Mouse (Mus musculus) left cerebral cortex, postnatal 10 days (tissue): ENCODE results near the gene Slc44a3. TPM values are rescaled to one million over a fixed set of nuclear protein-coding genes. Genes with fewer than 3 reads are reported as not detected.
A peak's percentile ranks its signal among the peaks of the same experiment; 100 is the strongest.

Experiments used
- DNase-seq, 2 experiments: peaks; one replicate each; pipeline ENCODE4 v3.0.0; 2021 to 2022; ENCODE audit warnings: low spot score in 2 of 2, mixed read lengths in 1 of 2; ENCODE audit errors: extremely low spot score in 1 of 2
- intact Hi-C: fragments of 180-260 bp; cut with DNase I; formaldehyde crosslinking; loops from one replicate; pipeline ENCODE4 v1.15.1; 2025
- total RNA-seq, 2 experiments: library from RNA; stranded (reverse); gene quantifications; 2 replicates each; pipeline ENCODE4 v1.2.3; 2021

Slc44a3 gene
- total RNA-seq, 2 experiments from 2014 or later = 0.17 TPM; not detected in 1

DNA sequence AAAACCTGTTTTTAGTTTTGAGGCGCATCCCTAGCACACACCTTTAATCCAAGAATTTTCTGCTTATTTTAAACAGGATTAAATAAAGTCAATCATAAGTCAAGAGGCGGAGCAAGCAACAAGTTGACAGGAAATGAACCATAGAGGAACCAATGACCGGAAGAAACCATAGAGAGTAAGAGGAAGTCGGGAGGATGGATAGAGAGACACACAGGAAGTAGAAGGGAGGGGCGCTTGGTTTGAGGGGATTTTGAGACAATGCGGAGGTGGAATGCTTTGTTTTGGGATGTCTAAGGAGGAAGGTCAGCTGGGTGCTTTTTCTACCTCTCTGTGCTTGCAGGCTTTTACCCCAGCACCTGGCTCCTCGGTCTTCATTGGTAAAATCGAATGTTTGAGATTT, 15.2 kb downstream of the Slc44a3 start:
- intact Hi-C loops = loop anchor here (5.0 kb wide), 1 partner anchor 210 kb away; no protein-coding TSS in a partner anchor

DNA sequence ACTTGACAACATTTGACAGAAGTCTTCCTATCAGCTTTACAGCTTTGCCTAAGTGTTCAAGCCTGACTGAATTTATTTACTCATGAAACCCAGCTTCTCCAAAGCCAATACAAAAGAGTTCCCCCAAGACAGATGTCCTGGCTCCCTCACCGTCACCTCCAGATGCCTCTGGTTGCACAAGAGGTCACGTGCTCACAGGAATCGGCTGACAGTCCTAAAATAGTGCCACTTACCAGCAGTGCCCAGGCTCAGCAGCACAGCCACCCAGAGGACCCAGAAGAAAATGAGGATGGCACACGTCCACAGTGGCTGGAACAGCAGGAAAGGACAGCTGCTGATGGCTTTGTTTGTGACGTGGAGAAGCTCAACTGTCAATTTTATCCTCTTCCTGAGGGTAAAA, 23.1 kb downstream of the Slc44a3 start:
- DNase-seq = no peak
- intact Hi-C loops = no loop called here

More for the DNA sequence above, 15.2 kb downstream of the Slc44a3 start:
- DNase-seq = no peak

DNA sequence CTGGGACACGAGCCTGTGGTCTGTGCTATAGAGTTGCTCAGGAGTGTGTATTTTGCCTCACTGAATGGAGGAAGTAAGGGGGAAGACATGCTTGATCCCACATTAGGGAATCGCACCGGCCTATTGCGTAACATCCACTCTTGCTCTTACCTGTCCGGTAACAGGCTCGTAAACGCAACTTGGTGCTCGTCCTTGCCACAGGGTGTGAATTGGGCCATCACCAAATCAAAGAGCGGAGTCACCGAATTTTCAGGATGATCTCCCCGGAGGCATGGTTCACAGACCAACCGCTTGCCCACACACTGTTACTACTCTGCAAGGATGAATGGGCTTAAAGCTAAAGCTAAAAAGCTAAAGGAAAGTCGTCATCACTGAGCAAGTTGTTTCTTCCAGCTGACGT, 24.5 kb downstream of the Slc44a3 start:
- intact Hi-C loops = no loop called here

DNA sequence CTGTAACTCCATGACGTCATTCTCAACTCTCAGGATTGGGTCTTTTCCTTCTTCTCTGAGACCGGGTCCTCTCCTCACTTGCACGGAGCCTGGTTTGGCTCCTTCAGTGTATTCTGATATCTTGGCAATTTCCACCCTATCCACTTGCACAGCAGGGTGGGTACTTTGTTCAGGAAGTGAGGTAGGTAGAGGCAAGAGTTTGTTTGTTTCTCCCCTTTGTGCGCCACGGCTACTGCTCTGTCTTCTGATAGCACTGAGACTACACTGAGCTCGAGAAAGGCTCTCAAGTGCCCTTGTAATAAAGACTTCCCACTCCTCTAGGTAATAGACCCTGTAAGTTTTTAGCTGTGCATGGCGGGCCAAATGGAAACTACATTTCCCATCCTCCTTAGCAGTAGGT, 25.4 kb downstream of the Slc44a3 start:
- intact Hi-C loops = no loop called here
- no peak for DNase-seq

More for the DNA sequence above, 24.5 kb downstream of the Slc44a3 start:
- no peak for DNase-seq

DNA sequence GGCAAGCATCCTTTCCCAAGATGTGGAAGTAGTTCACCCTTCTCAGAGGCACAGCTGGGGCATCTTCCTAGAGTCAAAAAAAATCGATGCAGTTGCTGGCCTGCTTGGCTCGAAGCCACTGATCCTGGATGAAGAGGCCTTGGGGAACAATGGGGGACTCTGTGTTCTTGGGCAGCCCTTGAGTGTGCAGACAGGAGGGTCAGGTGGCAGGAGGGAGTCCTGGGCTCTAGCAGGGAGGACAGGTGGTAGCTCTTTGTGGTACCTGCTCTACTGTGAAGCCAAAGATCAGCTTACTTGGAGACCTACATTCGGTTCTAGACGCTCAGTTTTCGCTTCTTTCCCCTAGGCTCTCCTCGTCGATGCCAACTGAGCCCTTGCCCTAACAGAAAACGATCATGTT, 26.0 kb downstream of the Slc44a3 start:
- DNase-seq = no peak
- intact Hi-C loops = no loop called here

DNA sequence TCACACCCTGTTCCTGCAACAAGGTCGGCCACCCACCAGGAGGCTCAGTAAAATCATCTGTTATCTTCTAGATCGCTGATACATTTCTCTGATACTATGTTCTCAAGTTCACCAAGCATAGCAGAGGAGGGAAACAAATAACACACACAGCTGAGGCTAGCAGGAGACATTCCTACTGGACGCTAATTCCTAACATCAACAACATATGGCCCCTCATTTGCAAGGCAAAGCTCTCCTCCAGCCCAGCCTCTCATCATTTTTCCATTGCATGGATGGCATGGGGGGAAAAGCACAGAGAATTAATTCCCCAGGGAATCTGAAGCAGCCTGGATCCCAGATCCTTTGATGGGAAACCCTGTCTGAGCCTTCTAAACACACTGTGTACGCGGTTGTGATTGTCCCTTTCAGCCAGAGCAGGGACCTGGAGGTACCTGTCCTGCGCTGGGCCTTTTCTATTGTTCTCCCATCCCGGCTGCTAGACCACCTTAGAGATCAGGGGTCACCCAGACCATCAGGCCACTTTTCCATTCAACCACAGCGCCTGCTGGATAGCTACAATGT, 27.2 kb downstream of the Slc44a3 start:
- no peak for DNase-seq
- intact Hi-C loops = loop anchor here (5.0 kb wide), 1 partner anchor 198 kb away; no protein-coding TSS in a partner anchor

DNA sequence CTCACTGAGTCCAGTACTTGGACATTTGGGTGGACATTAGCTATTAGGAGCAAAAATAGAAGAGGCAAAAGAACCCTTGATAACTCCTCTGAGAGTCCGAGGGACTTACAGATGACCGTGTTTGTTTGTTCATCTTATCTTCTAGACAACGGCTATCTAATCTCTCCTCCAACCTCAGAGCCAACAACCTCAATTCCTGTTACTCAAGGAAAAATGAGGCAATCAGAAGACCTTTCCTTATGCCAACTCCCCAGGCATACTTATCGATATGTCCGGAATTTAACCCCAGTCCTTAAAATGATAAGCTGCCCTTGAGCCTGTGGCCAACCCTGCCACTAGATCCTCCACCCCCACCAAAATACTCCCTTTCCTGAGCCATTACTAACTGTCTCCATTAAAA, 31.5 kb downstream of the Slc44a3 start:
- DNase-seq = no peak
- intact Hi-C loops = loop anchor here (5.0 kb wide), 1 partner anchor 193 kb away; no protein-coding TSS in a partner anchor

DNA sequence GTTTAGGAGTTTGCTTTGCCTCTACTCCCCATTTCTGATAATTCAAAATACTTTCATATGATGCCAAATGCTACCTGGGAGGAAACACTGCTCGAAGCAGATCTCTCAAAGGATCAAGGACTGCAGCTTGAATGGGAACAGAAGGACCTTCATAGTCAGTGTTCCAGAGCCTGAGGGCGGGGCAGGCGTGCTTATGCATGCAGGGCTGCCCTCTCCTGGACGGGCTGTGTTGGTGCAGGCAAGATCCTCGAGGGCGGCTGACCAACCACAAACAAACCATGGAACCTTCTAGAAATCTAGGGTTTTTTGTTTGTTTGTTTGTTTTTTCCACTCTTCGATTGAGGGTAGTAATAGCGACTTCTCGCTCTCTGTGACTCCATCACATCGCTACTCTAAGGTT, 32.0 kb downstream of the Slc44a3 start:
- intact Hi-C loops = loop anchor here (5.0 kb wide), 1 partner anchor 193 kb away; no protein-coding TSS in a partner anchor

DNA sequence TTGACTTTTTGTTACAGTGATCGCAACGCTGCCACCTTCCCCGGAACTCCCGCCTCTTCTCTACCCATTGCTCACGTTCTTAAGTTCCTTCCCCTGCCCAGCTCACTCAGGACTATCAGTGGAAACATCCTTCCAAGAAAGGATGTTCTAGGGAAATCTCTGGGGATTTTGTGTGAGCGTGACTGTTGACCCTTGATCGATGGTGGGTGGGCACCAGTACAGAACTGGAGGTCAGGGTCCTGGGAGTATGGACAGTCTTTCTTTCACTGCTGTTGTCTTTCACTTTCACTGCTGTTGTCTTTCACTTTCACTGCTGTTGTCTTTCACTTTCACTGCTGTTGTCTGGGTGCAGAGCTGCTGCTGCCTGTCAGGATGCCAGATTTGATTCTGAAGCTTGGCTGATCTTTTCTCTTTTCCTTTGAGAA, 38.2 kb downstream of the Slc44a3 start:
- intact Hi-C loops = no loop called here
- DNase-seq = no peak

More for the DNA sequence above, 32.0 kb downstream of the Slc44a3 start:
- DNase-seq = peak in 1 of 2 experiments; percentile 80

DNA sequence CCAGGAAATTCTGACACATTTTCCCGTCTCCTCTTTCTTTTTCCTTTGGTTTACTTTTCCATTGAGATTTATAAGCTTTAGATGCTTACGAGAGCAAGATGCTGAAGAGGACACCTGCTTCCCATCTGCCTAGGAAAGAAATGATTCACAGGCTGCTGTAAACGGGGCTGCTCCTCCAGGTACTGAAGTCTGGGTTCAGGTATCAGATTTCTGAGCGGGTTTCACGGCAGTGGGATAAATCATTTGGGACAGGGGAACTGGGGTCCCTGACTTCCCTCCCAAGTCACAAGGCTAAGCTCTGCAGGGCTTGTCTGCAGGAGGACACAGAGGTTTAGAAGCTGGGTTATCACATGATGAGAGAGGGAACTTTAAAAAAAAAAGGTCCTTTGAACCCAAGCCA, 40.2 kb downstream of the Slc44a3 start:
- DNase-seq = no peak
- intact Hi-C loops = no loop called here

DNA sequence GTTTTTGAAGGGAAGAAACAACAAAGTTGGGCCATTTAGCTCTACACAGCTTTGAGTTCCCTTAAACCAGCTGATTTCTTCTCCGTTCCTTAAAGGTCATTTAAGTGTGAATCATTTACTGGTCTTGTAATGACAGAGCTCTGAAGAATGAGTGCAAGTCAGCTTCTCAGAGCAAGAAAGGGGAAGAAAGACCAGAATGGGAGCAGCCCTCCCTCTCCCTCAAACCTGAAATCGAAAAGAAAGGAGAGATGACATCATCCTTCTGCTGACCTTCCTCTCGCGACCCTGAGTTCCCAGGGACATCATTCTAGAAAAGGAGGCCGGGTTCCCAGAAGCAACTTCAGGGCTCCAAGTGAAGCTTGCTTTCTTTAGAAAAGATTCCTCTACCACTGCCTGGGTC, 41.3 kb downstream of the Slc44a3 start:
- DNase-seq = no peak
- intact Hi-C loops = no loop called here

DNA sequence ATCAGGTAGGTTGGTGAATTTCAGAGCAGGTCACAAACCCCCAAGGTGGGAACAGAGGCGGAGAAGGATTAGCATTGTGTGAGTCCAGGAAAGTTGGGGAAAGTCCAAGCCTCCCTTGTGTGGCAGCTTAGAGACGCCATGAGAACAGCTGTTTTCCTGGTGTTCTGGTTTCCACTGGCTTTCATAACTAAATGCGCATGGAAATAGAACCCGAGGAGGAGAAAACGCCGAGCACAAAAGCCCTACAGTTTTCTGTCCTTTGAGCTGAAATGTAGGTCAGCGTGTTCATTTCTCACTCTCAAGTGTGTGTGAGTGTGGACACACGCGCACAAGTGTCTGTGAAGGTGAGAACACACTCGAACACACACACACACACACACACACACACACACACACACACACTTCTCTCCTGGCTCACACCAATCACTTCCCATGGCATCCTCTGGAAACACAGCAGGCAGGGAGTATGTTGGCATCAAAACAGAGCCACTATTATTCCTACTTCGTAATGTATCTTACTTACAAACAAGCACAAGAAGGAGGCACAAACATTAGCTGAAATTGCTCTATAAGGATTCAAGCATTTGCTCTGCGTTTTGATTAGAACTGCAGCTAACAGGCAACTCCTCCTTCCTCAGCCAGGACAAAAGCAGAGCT, 42.6 kb downstream of the Slc44a3 start:
- intact Hi-C loops = no loop called here
- DNase-seq = peak; percentile 32 to 55

DNA sequence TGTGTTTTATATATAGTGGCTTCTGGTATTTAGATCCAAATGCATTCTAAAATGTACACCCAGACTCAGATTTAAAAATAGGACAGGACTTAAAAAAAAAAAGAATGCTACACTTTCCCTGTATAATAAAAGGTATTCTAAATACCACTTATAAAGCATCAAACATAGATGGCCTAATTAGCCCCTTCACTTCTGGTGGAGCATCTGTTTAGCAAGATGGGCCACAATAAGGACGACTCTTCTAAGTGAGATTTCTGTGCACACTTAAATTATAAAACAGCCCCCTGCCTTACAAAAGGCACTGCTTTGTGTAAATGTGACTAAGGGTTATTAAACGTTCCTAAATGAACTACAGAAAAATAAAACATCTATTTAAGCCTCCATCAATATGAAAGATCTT, 47.0 kb downstream of the Slc44a3 start:
- DNase-seq = no peak
- intact Hi-C loops = no loop called here

DNA sequence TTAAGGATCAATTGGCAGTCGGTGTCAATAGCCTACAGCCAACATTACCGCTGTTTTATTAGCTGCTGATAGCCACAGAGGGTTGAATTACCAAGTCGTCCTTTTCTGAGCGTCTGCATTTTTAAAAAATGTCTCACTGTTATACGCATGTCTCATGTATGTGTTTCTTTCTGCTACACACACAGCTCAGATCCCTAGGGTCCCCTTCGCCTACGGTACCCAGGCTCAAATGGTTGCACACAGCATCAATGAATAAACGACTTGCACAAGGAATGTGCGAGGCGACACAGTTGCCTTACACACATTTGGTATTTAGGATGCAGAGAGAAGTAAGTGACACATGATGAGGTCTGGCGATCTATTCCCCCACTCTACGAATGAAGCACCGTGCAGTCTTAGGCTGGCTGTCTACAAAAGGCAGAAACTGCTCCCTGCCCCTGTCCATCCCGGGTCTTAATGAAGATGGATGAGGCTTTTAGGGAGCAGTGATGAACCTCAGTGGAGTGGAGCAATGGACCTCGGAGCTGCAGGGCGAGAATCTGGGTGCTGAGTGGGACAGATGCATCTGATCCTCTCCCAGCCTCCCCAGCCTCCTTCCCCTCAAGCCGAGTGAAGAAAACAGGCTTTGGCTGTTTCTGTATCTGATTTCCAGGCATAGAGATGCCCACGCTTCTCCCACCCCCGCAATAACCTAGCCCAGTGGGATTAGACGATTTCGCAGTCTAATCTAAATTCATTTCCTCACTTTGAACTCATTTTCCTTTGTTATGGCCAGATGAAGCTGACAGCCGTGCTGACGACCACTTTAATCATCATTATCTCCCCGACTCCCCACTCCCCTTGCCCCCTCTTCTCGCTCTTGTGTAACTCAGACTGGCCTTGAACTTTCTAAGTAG, 48.7 kb downstream of the Slc44a3 start:
- intact Hi-C loops = no loop called here
- DNase-seq = no peak

DNA sequence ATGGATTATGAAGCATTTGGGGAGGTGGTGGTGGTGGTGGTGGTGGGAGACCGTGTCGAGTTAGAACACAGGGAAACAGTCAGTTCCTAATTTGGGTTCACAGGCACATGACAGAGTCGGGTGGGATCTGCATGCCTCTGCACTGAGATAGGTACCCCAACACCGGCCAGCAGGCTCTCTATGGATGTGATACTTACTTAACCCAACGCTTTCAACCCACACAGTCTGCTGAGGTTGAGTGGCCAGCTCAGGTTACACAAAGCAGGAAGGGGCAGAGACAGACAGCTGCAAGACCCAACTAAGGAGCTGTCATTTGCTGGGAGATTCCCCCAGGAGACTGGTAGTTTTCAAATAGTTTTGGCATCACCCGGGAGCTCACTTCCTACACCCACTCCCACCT, 50.6 kb downstream of the Slc44a3 start:
- no peak for DNase-seq
- intact Hi-C loops = no loop called here

DNA sequence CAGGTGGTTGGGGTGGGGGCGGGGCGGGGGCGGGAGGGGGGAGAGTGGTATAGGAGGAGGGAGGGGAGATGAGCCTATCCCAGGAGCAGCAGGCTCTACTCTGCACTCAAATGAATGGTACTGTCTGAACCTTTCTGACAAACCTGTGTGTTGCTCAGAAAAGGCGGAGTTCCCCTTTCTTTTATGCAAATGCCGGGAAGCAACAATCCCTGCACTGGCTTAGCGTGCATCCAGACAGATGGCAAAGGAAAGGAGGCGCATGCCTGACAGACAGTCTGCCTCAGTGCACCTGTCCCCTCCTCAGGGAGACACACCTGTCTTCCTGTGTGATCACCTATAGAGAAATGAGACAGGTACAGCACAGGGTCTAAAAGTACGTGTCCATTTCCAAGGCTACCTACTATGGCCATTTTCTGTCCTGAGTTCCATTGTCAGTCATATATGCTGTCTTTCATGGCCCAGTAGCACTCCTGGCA, 51.2 kb downstream of the Slc44a3 start:
- DNase-seq = no peak
- intact Hi-C loops = no loop called here

DNA sequence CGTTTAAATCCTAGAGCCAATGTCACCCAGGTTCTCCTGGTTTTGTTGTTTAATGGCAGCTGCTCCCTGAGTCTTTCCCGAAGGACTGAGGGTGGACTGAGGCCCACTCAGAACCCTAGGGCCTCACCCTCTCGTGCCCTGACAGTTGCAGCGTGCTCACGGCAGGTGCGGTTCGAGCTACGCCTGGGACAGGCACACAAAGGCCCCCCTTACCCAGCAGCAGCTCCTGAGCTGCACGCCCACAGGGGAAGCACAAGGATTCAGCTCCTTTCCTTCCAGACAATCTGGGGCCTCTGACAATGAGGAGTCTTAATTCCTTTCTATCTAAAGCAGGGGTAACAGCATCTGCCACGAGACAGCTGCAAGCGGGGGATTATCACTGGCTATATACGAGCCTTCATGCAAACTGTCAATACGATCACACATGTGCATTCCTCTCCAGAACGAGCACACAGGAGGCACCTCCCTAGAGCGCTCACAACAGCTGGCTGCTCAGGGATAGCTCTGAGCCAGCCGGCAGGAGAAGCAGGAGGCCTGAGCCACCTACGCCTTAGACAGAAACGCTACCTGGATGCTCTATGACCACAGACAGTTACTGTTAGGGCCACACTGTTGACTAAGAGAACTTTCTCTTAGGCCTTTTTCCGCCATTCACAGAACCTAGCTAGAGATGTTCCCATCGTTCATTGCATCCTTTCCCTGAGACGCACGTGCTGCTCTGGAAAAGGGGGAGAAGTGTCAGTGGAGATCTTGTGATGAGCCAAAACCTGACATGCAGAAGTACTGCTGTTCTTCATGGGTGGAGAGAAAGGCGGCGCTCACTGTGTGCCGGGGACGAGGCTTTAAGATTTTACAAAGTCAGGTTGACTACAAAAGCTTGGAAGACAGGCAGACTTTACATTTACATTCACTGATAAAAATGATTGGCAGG, 51.9 kb downstream of the Slc44a3 start:
- intact Hi-C loops = no loop called here
- no peak for DNase-seq

DNA sequence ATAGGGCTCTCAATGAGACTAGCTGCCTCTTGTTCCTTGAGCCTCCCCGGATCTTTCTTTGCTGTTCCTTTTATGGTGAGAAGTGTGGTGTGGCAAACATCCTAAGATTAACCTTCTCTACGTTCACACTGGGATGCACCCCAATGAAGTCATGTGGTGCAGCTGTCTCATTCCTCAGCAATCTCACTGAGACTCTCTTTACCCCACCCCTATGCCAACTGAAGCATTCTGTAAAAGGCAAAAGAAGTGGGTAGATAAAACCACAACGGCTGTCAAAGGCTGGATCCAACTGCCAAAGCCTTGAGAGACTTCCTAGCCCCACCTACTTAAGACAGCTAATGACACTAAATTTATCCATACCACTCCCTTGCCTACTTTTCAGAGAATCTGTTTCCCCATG, 57.5 kb downstream of the Slc44a3 start:
- intact Hi-C loops = no loop called here
- DNase-seq = no peak
